Mouse (Mus musculus): Measurements from ENCODE around the gene Ankrd55.

DNA sequence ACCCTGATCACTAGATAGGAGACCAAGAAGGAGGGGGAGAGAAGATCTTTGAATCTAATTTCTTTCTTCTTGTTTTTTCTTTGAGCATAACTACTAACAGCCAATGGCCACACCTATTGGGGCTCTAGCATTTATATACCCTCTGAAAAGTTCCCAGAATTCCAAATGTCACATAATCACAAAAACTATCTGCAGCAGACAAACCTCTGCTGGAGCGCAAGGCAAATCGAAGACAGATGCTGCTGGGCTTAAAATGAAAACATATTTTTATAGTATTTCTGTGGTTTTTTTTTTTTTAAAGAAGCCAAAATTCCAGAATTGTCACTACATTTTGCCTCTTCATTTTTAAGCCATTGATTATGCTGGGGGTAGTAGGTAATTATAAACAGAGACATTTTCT is 15.2 kb downstream of the Ankrd55 start:
- no peak for TF ChIP-seq CTCF (IDR thresholded peaks at IDR 0.05; ENCODE audit: extremely low read depth, insufficient read depth, insufficient read length, insufficient replicate concordance)
- TF ChIP-seq POLR2A (IDR thresholded peaks at IDR 0.05; ENCODE audit: low read depth, low read length): no peak

Data from spleen, adult 2 months (tissue).